Mouse (Mus musculus) hindbrain, embryonic 12.5 days (tissue): ENCODE results near the gene Cacnb2. TPM values are rescaled to one million over a fixed set of nuclear protein-coding genes. Genes with fewer than 3 reads are reported as not detected.

Experiments used
- ATAC-seq: fragments of 200-750 bp; cut with Nextera tagmentation; 2 replicates; pipeline ENCODE4 v1.8.0; 2017; ENCODE audit warnings: moderate TSS enrichment; ENCODE audit not compliant: low FRiP score
- H3K27ac ChIP-seq: fragments of 300-500 bp; sonication (generic); 2 replicates; pipeline ENCODE4 v1.5.1; 2016; ENCODE audit warnings: mild to moderate bottlenecking
- H3K27me3 ChIP-seq: fragments of 300-500 bp; sonication (generic); 2 replicates; pipeline ENCODE4 v1.6.1; 2016; ENCODE audit warnings: mild to moderate bottlenecking
- H3K36me3 ChIP-seq: fragments of 300-500 bp; sonication (generic); 2 replicates; pipeline ENCODE4 v1.6.1; 2016; ENCODE audit warnings: mild to moderate bottlenecking
- H3K4me1 ChIP-seq: fragments of 300-500 bp; sonication (generic); 2 replicates; pipeline ENCODE4 v1.6.1; 2016
- H3K4me2 ChIP-seq: fragments of 300-500 bp; sonication (generic); replicated peaks from 2 replicates; pipeline ENCODE4 v1.6.1; 2016; ENCODE audit warnings: mild to moderate bottlenecking
- H3K4me3 ChIP-seq: fragments of 300-500 bp; sonication (generic); 2 replicates; pipeline ENCODE4 v1.5.1; 2016; ENCODE audit warnings: mild to moderate bottlenecking
- H3K9ac ChIP-seq: fragments of 300-500 bp; sonication (generic); 2 replicates; pipeline ENCODE4 v1.6.1; 2016; ENCODE audit warnings: mild to moderate bottlenecking, moderate library complexity
- H3K9me3 ChIP-seq: fragments of 300-500 bp; sonication (generic); replicated peaks from 2 replicates; pipeline ENCODE4 v1.6.1; 2016; ENCODE audit warnings: mild to moderate bottlenecking
- WGBS: fragments of 180-500 bp; shearing (Covaris S2); methylation state at CpG from one replicate; pipeline ENCODE4 v1.1.7; 2016; 5-methylcytosine and 5-hydroxymethylcytosine counted together
- polyA plus RNA-seq: library from polyadenylated mRNA; unstranded; fragments of >200 nt; fragmentation: Nextera tagmentation; extraction: Ambion mirVana; gene quantifications from 2 replicates; pipeline ENCODE4 v1.2.1, GENCODE M21; 2016

Cacnb2 gene
- polyA plus RNA-seq, result 3.6 TPM in 2 replicates

GRCm38 (mm10) chr2:14602788-14603187 is at the start of gene Cacnb2:
Gene Cacnb2, plus strand, starts transcription at chr2:14603088.
- WGBS, result 76% methylated on average over 3 of the region's 3 CpGs
- Histone ChIP-seq H3K9me3 (no peaks in the 10 kb centered on the region), H3K27ac (no peak within 1 kb of the TSS), H3K4me3 (peak within 1 kb of the TSS; percentile 55), H3K4me2 (peak within 1 kb of the TSS; percentile 80), H3K36me3 (no peaks in the 10 kb centered on the region), H3K27me3 (peaks cover 28% of the 10 kb centered on the region), H3K9ac (peak within 1 kb of the TSS; percentile 67), H3K4me1 (peaks cover 14% of the 10 kb centered on the region)
- no peak for ATAC-seq

DNA sequence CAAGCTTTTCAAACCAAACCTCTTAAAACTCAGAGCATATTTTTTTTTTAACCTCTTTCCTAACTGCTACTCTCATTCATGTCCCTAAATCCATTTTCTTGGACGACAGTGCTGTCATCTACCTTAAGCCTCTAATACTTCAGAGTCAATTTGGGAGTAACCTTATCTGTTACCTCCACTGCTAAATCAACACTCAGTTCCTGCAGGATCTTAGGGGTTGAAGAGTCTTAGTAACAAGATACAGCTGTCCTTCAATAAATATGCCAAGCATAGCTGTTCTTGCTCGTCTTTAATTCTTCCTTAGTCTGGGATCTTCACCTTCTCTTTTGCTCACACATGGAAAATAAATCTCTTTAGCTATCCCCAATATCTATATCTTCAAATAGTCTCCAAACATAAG is 34.9 kb upstream of the Cacnb2 start:
- Histone ChIP-seq H3K4me1 (no peaks in the 10 kb centered on the region), H3K4me2 (no peak overlapping the region), H3K27me3 (no peaks in the 10 kb centered on the region), H3K27ac (no peak overlapping the region), H3K36me3 (no peaks in the 10 kb centered on the region), H3K4me3 (no peak overlapping the region), H3K9ac (no peak overlapping the region), H3K9me3 (no peaks in the 10 kb centered on the region)
- 72% methylated on average over 2 of the region's 2 CpGs for WGBS
- ATAC-seq, result no peak

- Histone ChIP-seq H3K4me3 (no peak overlapping the region), H3K9ac (no peak overlapping the region), H3K36me3 (no peaks in the 10 kb centered on the region), H3K27me3 (no peaks in the 10 kb centered on the region), H3K9me3 (no peaks in the 10 kb centered on the region), H3K4me1 (no peaks in the 10 kb centered on the region), H3K4me2 (no peak overlapping the region), H3K27ac (no peak overlapping the region)
- ATAC-seq, result no peak
These were observed 31.6 kb upstream of the Cacnb2 start for GRCm38 (mm10) chr2:14571300-14571699.

GRCm38 (mm10) chr2:14589541-14589940 is 13.3 kb upstream of the Cacnb2 start:
- Histone ChIP-seq H3K27me3 (no peaks in the 10 kb centered on the region), H3K36me3 (no peaks in the 10 kb centered on the region), H3K9ac (no peak overlapping the region), H3K4me1 (no peaks in the 10 kb centered on the region), H3K4me3 (no peak overlapping the region), H3K4me2 (no peak overlapping the region), H3K27ac (no peak overlapping the region), H3K9me3 (no peaks in the 10 kb centered on the region)
- WGBS, result 80% methylated on average over 4 of the region's 4 CpGs
- ATAC-seq, result no peak

- H3K4me2 ChIP-seq, result no peak overlapping the region
- H3K4me1 ChIP-seq, result peaks cover under 1% of the 10 kb centered on the region; the same call in 1 of the 2 replicates
- no peak overlapping the region for H3K27ac ChIP-seq
- H3K9ac ChIP-seq, result no peak overlapping the region
- H3K36me3 ChIP-seq, result no peaks in the 10 kb centered on the region
- H3K4me3 ChIP-seq, result no peak overlapping the region
- H3K9me3 ChIP-seq, result no peaks in the 10 kb centered on the region
- ATAC-seq, result no peak; the same call in 1 of the 2 replicates
- H3K27me3 ChIP-seq, result peaks cover 5% of the 10 kb centered on the region
These were observed 4.9 kb upstream of the Cacnb2 start for GRCm38 (mm10) chr2:14597909-14598563.

- H3K27ac ChIP-seq, result peak overlapping the region; percentile 60
- H3K4me3 ChIP-seq, result peak overlapping the region; percentile 55
- under 1% methylated on average over 76 of the region's 83 CpGs for WGBS
- peak overlapping the region; percentile 80 for H3K4me2 ChIP-seq
- no peaks in the 10 kb centered on the region for H3K9me3 ChIP-seq
- peaks cover 21% of the 10 kb centered on the region for H3K4me1 ChIP-seq
- ATAC-seq, result peak; percentile 89
- H3K9ac ChIP-seq, result peak overlapping the region; percentile 67
- no peaks in the 10 kb centered on the region for H3K36me3 ChIP-seq
- H3K27me3 ChIP-seq, result peaks cover 28% of the 10 kb centered on the region
These were observed 1.2 kb downstream of the Cacnb2 start for GRCm38 (mm10) chr2:14603784-14604781.

DNA sequence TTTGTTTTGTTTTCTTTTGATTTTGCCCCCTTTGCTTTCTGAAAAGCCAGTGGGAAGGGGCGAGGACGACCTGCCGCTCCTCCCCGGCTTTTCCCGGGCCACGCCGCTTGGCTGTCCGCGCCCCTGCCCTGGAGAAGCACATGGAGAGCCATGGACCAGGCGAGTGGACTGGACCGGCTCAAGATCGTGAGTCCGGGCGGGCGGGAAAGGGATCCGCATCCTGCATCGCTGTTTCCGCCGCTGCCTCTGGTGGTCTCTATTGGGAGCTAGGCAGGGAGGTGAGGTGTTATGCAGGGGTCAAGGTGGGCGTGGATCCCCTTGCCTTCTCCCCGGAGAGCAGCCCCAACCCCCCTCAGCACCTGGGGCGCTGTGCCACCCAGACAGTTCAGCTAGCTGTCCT is 1.9 kb downstream of the Cacnb2 start:
- Histone ChIP-seq H3K4me2 (peak overlapping the region; percentile 80), H3K27ac (peak overlapping the region; percentile 60; the same call in 1 of the 2 replicates), H3K36me3 (no peaks in the 10 kb centered on the region), H3K4me1 (peaks cover 26% of the 10 kb centered on the region), H3K9ac (peak overlapping the region; percentile 67), H3K27me3 (peaks cover 28% of the 10 kb centered on the region), H3K9me3 (no peaks in the 10 kb centered on the region), H3K4me3 (peak overlapping the region; percentile 55)
- ATAC-seq, result peak; percentile 71
- WGBS, result 0% methylated on average over 22 of the region's 22 CpGs

DNA sequence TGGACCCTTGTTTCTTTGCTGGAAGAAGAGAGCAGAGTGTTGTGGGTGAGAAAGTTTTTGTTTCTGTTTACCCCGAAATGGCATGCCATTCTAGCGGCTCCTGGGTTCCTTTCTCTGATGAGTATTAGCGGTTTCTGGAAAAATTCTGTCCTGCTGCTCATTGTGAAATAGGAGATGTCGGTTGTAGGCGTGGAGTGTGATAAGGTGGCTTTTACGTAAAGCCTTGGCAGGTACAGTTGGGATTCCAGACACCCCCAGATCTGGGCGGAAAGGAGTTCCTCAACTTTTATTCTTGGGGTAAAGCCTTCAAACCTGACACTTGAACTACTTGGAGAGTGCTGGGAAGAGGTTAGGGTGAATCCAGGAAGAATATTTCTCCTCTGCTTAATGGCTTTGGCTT is 2.3 kb downstream of the Cacnb2 start:
- H3K27me3 ChIP-seq, result peaks cover 28% of the 10 kb centered on the region
- no peak overlapping the region for H3K27ac ChIP-seq
- peaks cover 29% of the 10 kb centered on the region for H3K4me1 ChIP-seq
- peak overlapping the region; percentile 80 for H3K4me2 ChIP-seq
- ATAC-seq, result no peak
- peak overlapping the region; percentile 55 for H3K4me3 ChIP-seq
- 7% methylated on average over 7 of the region's 7 CpGs for WGBS
- H3K36me3 ChIP-seq, result no peaks in the 10 kb centered on the region
- no peaks in the 10 kb centered on the region for H3K9me3 ChIP-seq
- H3K9ac ChIP-seq, result peak overlapping the region; percentile 67

GRCm38 (mm10) chr2:14608606-14609005 is 5.7 kb downstream of the Cacnb2 start:
- Histone ChIP-seq H3K9ac (no peak overlapping the region), H3K4me3 (no peak overlapping the region), H3K4me1 (peaks cover 23% of the 10 kb centered on the region), H3K9me3 (no peaks in the 10 kb centered on the region), H3K27me3 (peaks cover 19% of the 10 kb centered on the region), H3K4me2 (no peak overlapping the region), H3K36me3 (no peaks in the 10 kb centered on the region), H3K27ac (peak overlapping the region; percentile 48; the same call in 1 of the 2 replicates)
- WGBS, result 34% methylated on average over 4 of the region's 4 CpGs
- 0 out of 2 replicates have a peak, but pooled peaks have one; percentile 12 for ATAC-seq

- Histone ChIP-seq H3K27me3 (0 out of 2 replicates have a peak, but pooled peaks cover 2% of the 10 kb centered on the region), H3K36me3 (no peaks in the 10 kb centered on the region), H3K27ac (no peak overlapping the region), H3K9me3 (no peaks in the 10 kb centered on the region), H3K4me2 (no peak overlapping the region), H3K9ac (no peak overlapping the region), H3K4me3 (no peak overlapping the region), H3K4me1 (peaks cover 15% of the 10 kb centered on the region)
- 66% methylated on average over 4 of the region's 4 CpGs for WGBS
- ATAC-seq, result no peak
These were observed 9.8 kb downstream of the Cacnb2 start for GRCm38 (mm10) chr2:14612705-14613104.

- Histone ChIP-seq H3K36me3 (no peaks in the 10 kb centered on the region), H3K9ac (no peak overlapping the region), H3K27me3 (0 out of 2 replicates have a peak, but pooled peaks cover 2% of the 10 kb centered on the region), H3K4me1 (no peaks in the 10 kb centered on the region), H3K9me3 (no peaks in the 10 kb centered on the region), H3K4me3 (no peak overlapping the region), H3K4me2 (no peak overlapping the region), H3K27ac (no peak overlapping the region)
- no peak for ATAC-seq
- WGBS, result 91% methylated on average over 3 of the region's 3 CpGs
These were observed 13.5 kb downstream of the Cacnb2 start for GRCm38 (mm10) chr2:14616361-14616760.

- Histone ChIP-seq H3K27ac (no peak overlapping the region), H3K9me3 (no peaks in the 10 kb centered on the region), H3K27me3 (no peaks in the 10 kb centered on the region), H3K9ac (no peak overlapping the region), H3K4me2 (no peak overlapping the region), H3K36me3 (no peaks in the 10 kb centered on the region), H3K4me3 (no peak overlapping the region), H3K4me1 (no peaks in the 10 kb centered on the region)
- WGBS, result 78% methylated on average over 6 of the region's 6 CpGs
- no peak for ATAC-seq
These were observed 17.4 kb downstream of the Cacnb2 start for GRCm38 (mm10) chr2:14620120-14620853.
